Mouse (Mus musculus) embryonic facial prominence, embryonic 11.5 days (tissue): ENCODE results near the gene Prr14. TPM values are rescaled to one million over a fixed set of nuclear protein-coding genes. Genes with fewer than 3 reads are reported as not detected.

Experiments used
- ATAC-seq: fragments of 200-750 bp; cut with Nextera tagmentation; replicated peaks from 2 replicates; pipeline ENCODE4 v1.8.0; 2017; ENCODE audit warnings: low read depth; ENCODE audit not compliant: insufficient number of reproducible peaks, low FRiP score, low TSS enrichment
- DNase-seq: peaks from one replicate; pipeline ENCODE4 v3.0.0-alpha.2; 2015; ENCODE audit warnings: low spot score
- H3K27ac ChIP-seq: fragments of 300-500 bp; sonication (generic); replicated peaks from 2 replicates; pipeline ENCODE4 v1.5.1; 2014; ENCODE audit warnings: mild to moderate bottlenecking, low read depth, low read length, control low read depth
- H3K27me3 ChIP-seq: fragments of 300-500 bp; sonication (generic); 2 replicates; pipeline ENCODE4 v1.6.1; 2014; ENCODE audit warnings: mild to moderate bottlenecking, low read length, moderate library complexity, mixed read lengths; ENCODE audit not compliant: control insufficient read depth, insufficient read depth
- H3K36me3 ChIP-seq: fragments of 300-500 bp; sonication (generic); replicated peaks from 2 replicates; pipeline ENCODE4 v1.6.1; 2014; ENCODE audit warnings: low read depth, mild to moderate bottlenecking, low read length, moderate library complexity, mixed read lengths; ENCODE audit not compliant: control insufficient read depth, insufficient read depth
- H3K4me1 ChIP-seq: fragments of 300-500 bp; sonication (generic); 2 replicates; pipeline ENCODE4 v1.6.1; 2014; ENCODE audit warnings: low read length, mixed read lengths; ENCODE audit not compliant: control insufficient read depth, insufficient read depth
- H3K4me2 ChIP-seq: fragments of 300-500 bp; sonication (generic); 2 replicates; pipeline ENCODE4 v1.6.1; 2014; ENCODE audit warnings: low read depth, mild to moderate bottlenecking, control low read depth, low read length, moderate library complexity
- H3K4me3 ChIP-seq: fragments of 300-500 bp; sonication (generic); 2 replicates; pipeline ENCODE4 v1.5.1; 2014; ENCODE audit warnings: low read depth, low read length, control low read depth
- H3K9ac ChIP-seq: fragments of 300-500 bp; sonication (generic); replicated peaks from 2 replicates; pipeline ENCODE4 v1.6.1; 2014; ENCODE audit warnings: mild to moderate bottlenecking, control low read depth, low read length
- H3K9me3 ChIP-seq: fragments of 300-500 bp; sonication (generic); replicated peaks from 2 replicates; pipeline ENCODE4 v1.6.1; 2016; ENCODE audit warnings: mild to moderate bottlenecking, low read length, inconsistent platforms, mixed read lengths; ENCODE audit not compliant: control insufficient read depth
- WGBS: fragments of 180-500 bp; shearing (Covaris S2); extraction: QIAGEN DNeasy Blood & Tissue Kit; methylation state at CpG from one replicate; pipeline ENCODE4 v1.1.7; 2014; 5-methylcytosine and 5-hydroxymethylcytosine counted together
- polyA plus RNA-seq: library from polyadenylated mRNA; unstranded; fragments of >200 nt; fragmentation: Nextera tagmentation; extraction: Ambion mirVana; gene quantifications from 2 replicates; pipeline ENCODE4 v1.2.1, GENCODE M21; 2014

The Prr14 gene
- polyA plus RNA-seq, 1 experiment from 2014 or later = 54.8 TPM

DNA sequence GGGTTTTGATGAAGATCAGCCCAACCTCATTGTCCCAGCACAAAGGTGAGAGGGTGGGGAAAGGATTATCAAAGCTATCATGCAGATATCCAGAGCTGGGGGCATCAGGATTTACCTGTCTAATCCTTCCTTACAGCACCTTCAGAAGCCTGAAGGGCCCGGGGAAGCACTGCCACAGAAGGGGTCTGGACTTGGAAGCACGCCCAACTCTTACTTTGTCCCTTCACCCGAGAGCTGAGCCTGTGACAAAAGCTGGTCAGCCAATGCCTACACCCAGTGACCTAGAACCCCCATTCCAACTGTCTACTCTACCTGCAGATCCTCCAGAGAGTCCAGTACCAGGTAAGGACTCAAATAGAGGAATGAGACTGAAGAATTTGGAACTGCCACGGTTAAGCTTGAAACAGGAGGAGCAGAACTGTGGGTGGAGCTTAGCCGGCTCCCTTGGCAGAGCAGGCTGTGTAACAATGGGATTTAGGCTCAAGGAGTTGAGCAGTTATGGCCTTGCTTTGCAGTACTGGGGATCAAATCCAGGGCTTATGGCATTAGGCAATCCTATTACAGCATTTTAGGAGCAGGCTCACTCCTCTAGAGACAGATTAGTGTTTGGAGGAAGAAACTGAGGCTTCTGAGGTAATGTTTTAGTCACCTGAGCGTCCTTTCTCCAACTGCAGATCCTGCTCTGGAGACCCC, 15.1 kb downstream of the Prr14 start:
- no peaks in the 10 kb centered on the region for H3K9me3 ChIP-seq
- no peak for DNase-seq
- WGBS = 90% methylated on average over 6 of the region's 6 CpGs
- no peaks in the 10 kb centered on the region; the same call in 1 of the 2 replicates for H3K4me1 ChIP-seq
- no peak overlapping the region for H3K27ac ChIP-seq
- H3K27me3 ChIP-seq = no peaks in the 10 kb centered on the region
- no peak overlapping the region for H3K4me3 ChIP-seq
- no peak overlapping the region for H3K4me2 ChIP-seq
- ATAC-seq = no peak
- peaks cover 13% of the 10 kb centered on the region for H3K36me3 ChIP-seq
- no peak overlapping the region for H3K9ac ChIP-seq

DNA sequence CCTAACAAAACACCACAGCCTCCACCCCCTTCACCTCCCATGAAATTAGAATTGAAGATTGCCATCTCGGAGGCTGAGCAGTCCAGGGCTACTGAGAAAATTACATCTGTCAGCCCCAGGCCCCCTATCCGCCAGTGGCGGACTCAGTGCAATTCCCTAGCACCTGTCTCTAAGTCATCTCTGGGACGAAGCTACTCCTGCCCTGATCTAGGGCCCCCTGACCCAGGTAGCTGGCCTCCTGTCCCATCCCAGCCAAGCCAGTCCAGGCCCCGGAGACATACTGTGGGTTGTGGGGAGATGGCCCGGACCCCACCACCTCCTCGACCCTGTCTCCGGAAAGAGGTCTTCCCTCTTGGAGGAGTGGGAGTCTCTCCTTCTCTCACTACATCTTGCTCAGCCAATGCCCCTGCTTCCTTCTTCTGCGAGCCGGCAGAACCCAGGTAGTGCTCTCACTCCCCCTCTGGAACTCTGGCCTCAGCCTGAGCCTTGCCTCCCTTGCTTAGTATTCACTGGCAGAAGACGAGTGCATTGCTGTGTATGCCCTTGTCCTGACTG, 15.9 kb downstream of the Prr14 start:
- no peak overlapping the region for H3K27ac ChIP-seq
- H3K36me3 ChIP-seq = peaks cover 13% of the 10 kb centered on the region
- no peak overlapping the region for H3K4me3 ChIP-seq
- H3K27me3 ChIP-seq = no peaks in the 10 kb centered on the region
- DNase-seq (no peak), ATAC-seq (no peak)
- H3K4me2 ChIP-seq = no peak overlapping the region
- H3K9ac ChIP-seq = no peak overlapping the region
- WGBS = 94% methylated on average over 11 of the region's 11 CpGs
- no peaks in the 10 kb centered on the region; the same call in 1 of the 2 replicates for H3K4me1 ChIP-seq
- H3K9me3 ChIP-seq = no peaks in the 10 kb centered on the region

DNA sequence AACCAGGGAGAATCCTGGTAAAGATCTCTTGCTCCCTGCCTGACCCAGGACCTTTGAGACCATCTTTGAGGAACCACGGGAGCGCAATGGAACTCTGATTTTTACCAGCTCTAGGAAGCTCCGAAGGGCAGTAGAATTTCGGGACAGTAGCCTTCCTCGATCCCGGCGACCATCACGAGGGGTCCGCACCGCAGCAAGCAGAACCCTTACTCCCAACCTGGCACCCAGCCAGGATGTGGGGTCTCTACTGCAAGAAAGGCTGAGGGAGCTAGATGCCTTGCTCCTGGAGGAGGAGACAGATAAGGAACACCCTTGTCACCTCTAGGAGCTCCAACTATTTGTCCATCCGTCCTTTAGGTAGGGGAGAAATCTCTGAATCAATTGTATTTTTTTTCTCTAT, 16.9 kb downstream of the Prr14 start:
- H3K9me3 ChIP-seq = no peaks in the 10 kb centered on the region
- H3K4me2 ChIP-seq = no peak overlapping the region
- H3K4me3 ChIP-seq = no peak overlapping the region
- H3K27ac ChIP-seq = no peak overlapping the region
- no peak for DNase-seq
- 94% methylated on average over 11 of the region's 11 CpGs for WGBS
- H3K27me3 ChIP-seq = no peaks in the 10 kb centered on the region
- no peaks in the 10 kb centered on the region; the same call in 1 of the 2 replicates for H3K4me1 ChIP-seq
- peaks cover 13% of the 10 kb centered on the region for H3K36me3 ChIP-seq
- no peak for ATAC-seq
- H3K9ac ChIP-seq = no peak overlapping the region

- H3K36me3 ChIP-seq = peaks cover 13% of the 10 kb centered on the region
- no peak for DNase-seq
- H3K27ac ChIP-seq = 0 out of 2 replicates have a peak overlapping the region, but pooled peaks have one; percentile 66
- H3K27me3 ChIP-seq = no peaks in the 10 kb centered on the region
- H3K9me3 ChIP-seq = no peaks in the 10 kb centered on the region
- H3K4me1 ChIP-seq = no peaks in the 10 kb centered on the region; the same call in 1 of the 2 replicates
- 83% methylated on average over 4 of the region's 4 CpGs for WGBS
- peak overlapping the region; percentile 51 for H3K4me2 ChIP-seq
- peak overlapping the region; percentile 39 for H3K9ac ChIP-seq
- peak overlapping the region; percentile 98 for H3K4me3 ChIP-seq
- no peak for ATAC-seq
Measured at GRCm38 (mm10) chr7:127476855-127477254, 17.4 kb downstream of the Prr14 start.

DNA sequence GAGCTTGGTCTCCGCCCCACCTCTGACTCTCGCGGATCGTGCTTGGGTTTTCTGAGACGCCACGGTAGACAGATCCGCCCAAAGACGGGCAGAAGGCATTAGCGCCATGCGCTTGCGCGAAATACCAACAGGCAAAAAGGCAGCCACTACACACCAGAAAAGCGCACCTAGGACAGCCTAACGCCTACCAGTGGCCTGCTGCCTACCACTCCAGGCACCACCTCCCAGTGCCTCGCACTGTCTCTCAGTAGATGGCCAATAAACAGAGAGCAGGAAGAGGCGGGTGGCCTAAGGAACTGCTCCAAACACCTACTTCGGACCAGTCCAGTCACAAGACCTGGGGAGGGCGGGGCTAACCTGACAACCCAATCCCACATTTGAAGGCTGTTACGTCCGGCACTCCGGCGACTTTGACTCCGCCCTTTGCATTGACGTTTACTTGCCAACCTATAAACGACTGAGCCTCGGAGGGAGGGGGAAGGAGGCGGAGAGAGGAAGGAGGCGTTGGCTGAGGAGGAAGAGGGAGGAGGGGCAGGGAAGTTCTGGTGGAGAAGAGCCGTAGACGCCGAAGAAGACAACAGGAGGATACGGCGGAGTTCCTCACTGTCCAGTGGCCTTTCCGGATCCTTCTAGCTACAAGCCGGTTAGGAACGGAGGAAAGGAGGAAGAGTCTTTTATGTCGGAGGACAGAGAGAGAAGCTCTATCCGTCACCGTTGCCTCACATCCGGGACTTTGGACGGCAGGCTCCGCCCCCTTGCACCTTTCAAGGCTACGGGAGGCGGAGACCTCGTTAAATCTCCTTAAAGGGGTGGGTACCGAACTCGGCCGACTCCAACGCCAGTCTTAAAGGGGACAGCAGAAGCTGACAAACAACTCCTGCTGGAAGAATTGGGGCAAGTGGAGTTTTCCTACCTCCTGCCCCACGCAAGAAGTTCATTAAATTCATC, 18.6 kb downstream of the Prr14 start:
- Histone ChIP-seq H3K4me1 (no peaks in the 10 kb centered on the region; the same call in 1 of the 2 replicates), H3K9me3 (no peaks in the 10 kb centered on the region), H3K27me3 (no peaks in the 10 kb centered on the region), H3K27ac (peak overlapping the region; percentile 95), H3K9ac (peak overlapping the region; percentile 92), H3K36me3 (peaks cover 18% of the 10 kb centered on the region), H3K4me3 (peak overlapping the region; percentile 98), H3K4me2 (peak overlapping the region; percentile 51)
- DNase-seq (peak; percentile 100), ATAC-seq (peak; percentile 95)
- WGBS = under 1% methylated on average over 50 of the region's 50 CpGs

DNA sequence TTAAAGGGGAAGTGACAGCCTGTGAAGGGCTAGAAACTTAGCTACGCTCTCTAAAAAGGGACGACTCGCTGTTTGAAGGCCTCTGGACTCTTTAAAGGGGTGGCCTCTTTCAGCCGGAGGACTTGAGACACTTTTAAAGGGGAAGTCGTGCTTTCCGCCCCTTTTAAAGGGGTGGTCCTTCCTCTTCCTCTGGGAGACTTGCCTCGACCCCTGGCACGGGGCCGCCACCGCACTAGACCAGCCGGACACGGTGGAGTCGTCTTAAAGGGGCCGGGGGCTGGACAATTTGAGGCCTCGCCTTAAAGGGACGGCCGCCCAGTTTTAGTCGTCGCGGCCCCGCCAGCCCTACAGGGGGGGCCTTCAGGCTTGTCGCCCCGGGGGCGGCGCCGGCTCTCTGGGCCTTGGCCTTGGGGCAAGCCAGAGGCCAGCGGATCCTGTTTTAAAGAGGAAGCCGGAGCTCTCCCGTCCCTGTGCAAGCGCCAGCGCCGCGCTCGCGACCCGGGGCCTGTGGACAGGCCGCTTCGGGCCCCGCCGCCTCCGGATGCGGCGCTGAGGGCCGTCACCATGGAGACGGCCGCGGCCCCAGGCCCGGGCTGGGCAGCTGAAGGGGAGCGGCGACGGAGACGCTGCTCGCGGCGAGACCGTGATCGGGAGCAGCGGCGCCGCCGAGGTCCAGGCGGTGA, 19.4 kb downstream of the Prr14 start, which contains the start of gene Fbrs:
Gene Fbrs (plus strand): TSS at position 565 of the 683 bp plus-strand sequence.
- peak; percentile 76 for ATAC-seq
- Histone ChIP-seq H3K4me1 (no peaks in the 10 kb centered on the region; the same call in 1 of the 2 replicates), H3K4me2 (peak within 1 kb of the TSS; percentile 85), H3K9me3 (no peaks in the 10 kb centered on the region), H3K4me3 (peak within 1 kb of the TSS; percentile 98), H3K9ac (peak within 1 kb of the TSS; percentile 92), H3K36me3 (peaks cover 20% of the 10 kb centered on the region), H3K27ac (peak within 1 kb of the TSS; percentile 95), H3K27me3 (no peaks in the 10 kb centered on the region)
- DNase-seq = peak; percentile 96
- WGBS = under 1% methylated on average over 59 of the region's 62 CpGs

GRCm38 (mm10) chr7:127479318-127480225, 20.2 kb downstream of the Prr14 start:
- Histone ChIP-seq H3K4me1 (no peaks in the 10 kb centered on the region; the same call in 1 of the 2 replicates), H3K4me3 (peak overlapping the region; percentile 98), H3K9ac (peak overlapping the region; percentile 92), H3K9me3 (no peaks in the 10 kb centered on the region), H3K36me3 (peaks cover 20% of the 10 kb centered on the region), H3K27me3 (no peaks in the 10 kb centered on the region), H3K4me2 (peak overlapping the region; percentile 85), H3K27ac (peak overlapping the region; percentile 95)
- DNase-seq = no peak
- 5% methylated on average over 47 of the region's 48 CpGs for WGBS
- no peak for ATAC-seq
